Mouse (Mus musculus) neural tube, embryonic 15.5 days (tissue): ENCODE measurements around the gene Adcy1. TPM values are rescaled to one million over a fixed set of nuclear protein-coding genes. Genes with fewer than 3 reads are reported as not detected.

Experiments used
- ATAC-seq: fragments of 200-750 bp; cut with Nextera tagmentation; 2 replicates; pipeline ENCODE4 v1.8.0; 2017; ENCODE audit warnings: mild to moderate bottlenecking, moderate TSS enrichment, moderate library complexity; ENCODE audit not compliant: low FRiP score
- H3K27ac ChIP-seq: fragments of 300-500 bp; sonication (generic); replicated peaks from 2 replicates; pipeline ENCODE4 v1.5.1; 2015; ENCODE audit warnings: mild to moderate bottlenecking, inconsistent platforms
- H3K27me3 ChIP-seq: fragments of 300-500 bp; sonication (generic); replicated peaks from 2 replicates; pipeline ENCODE4 v1.6.1; 2015; ENCODE audit warnings: inconsistent platforms
- H3K36me3 ChIP-seq: fragments of 300-500 bp; sonication (generic); 2 replicates; pipeline ENCODE4 v1.6.1; 2015; ENCODE audit warnings: inconsistent platforms
- H3K4me1 ChIP-seq: fragments of 300-500 bp; sonication (generic); 2 replicates; pipeline ENCODE4 v1.6.1; 2015; ENCODE audit warnings: inconsistent platforms
- H3K4me2 ChIP-seq: fragments of 300-500 bp; sonication (generic); 2 replicates; pipeline ENCODE4 v1.6.1; 2015; ENCODE audit warnings: inconsistent platforms, mild to moderate bottlenecking, moderate library complexity
- H3K4me3 ChIP-seq: fragments of 300-500 bp; sonication (generic); replicated peaks from 2 replicates; pipeline ENCODE4 v1.5.1; 2015; ENCODE audit warnings: mild to moderate bottlenecking, inconsistent platforms
- H3K9ac ChIP-seq: fragments of 300-500 bp; sonication (generic); replicated peaks from 2 replicates; pipeline ENCODE4 v1.6.1; 2015; ENCODE audit warnings: mild to moderate bottlenecking, inconsistent platforms
- H3K9me3 ChIP-seq: fragments of 300-500 bp; sonication (generic); replicated peaks from 2 replicates; pipeline ENCODE4 v1.6.1; 2016; ENCODE audit warnings: inconsistent platforms
- WGBS: fragments of 180-500 bp; shearing (Covaris S2); methylation state at CpG from one replicate; pipeline ENCODE4 v1.1.7; 2015; ENCODE audit warnings: mixed read lengths; 5-methylcytosine and 5-hydroxymethylcytosine counted together
- polyA plus RNA-seq: library from polyadenylated mRNA; unstranded; fragments of >200 nt; fragmentation: Nextera tagmentation; extraction: Ambion mirVana; gene quantifications from 2 replicates; pipeline ENCODE4 v1.2.1, GENCODE M21; 2015

The Adcy1 gene
- polyA plus RNA-seq, 1 experiment from 2014 or later: 13.3 TPM

- no peaks in the 10 kb centered on the region for H3K4me1 ChIP-seq
- H3K9ac ChIP-seq: no peak overlapping the region
- no peak overlapping the region for H3K4me2 ChIP-seq
- WGBS: 75% methylated on average over 6 of the region's 6 CpGs
- no peak overlapping the region for H3K27ac ChIP-seq
- H3K4me3 ChIP-seq: no peak overlapping the region
- H3K36me3 ChIP-seq: no peaks in the 10 kb centered on the region
- no peaks in the 10 kb centered on the region for H3K27me3 ChIP-seq
- H3K9me3 ChIP-seq: no peaks in the 10 kb centered on the region
- no peak for ATAC-seq
Measured at GRCm38 (mm10) chr11:7192710-7193109, 129.4 kb downstream of the Adcy1 start.

GRCm38 (mm10) chr11:7193134-7193533, 129.8 kb downstream of the Adcy1 start:
- no peak overlapping the region for H3K4me2 ChIP-seq
- no peaks in the 10 kb centered on the region for H3K4me1 ChIP-seq
- ATAC-seq: no peak
- no peaks in the 10 kb centered on the region for H3K27me3 ChIP-seq
- no peak overlapping the region for H3K9ac ChIP-seq
- no peak overlapping the region for H3K4me3 ChIP-seq
- 79% methylated on average over 9 of the region's 9 CpGs for WGBS
- no peak overlapping the region for H3K27ac ChIP-seq
- H3K36me3 ChIP-seq: no peaks in the 10 kb centered on the region
- H3K9me3 ChIP-seq: no peaks in the 10 kb centered on the region

- WGBS: 94% methylated on average over 10 of the region's 10 CpGs
- no peak overlapping the region for H3K9ac ChIP-seq
- H3K4me3 ChIP-seq: no peak overlapping the region
- ATAC-seq: no peak
- H3K27me3 ChIP-seq: no peaks in the 10 kb centered on the region
- H3K4me2 ChIP-seq: no peak overlapping the region
- H3K9me3 ChIP-seq: no peaks in the 10 kb centered on the region
- no peaks in the 10 kb centered on the region for H3K36me3 ChIP-seq
- H3K4me1 ChIP-seq: no peaks in the 10 kb centered on the region
- no peak overlapping the region for H3K27ac ChIP-seq
Measured at GRCm38 (mm10) chr11:7194432-7195311, 131.4 kb downstream of the Adcy1 start.

GRCm38 (mm10) chr11:7195312-7195685, 132.0 kb downstream of the Adcy1 start:
- Histone ChIP-seq H3K27me3 (no peaks in the 10 kb centered on the region), H3K4me1 (no peaks in the 10 kb centered on the region), H3K36me3 (no peaks in the 10 kb centered on the region), H3K9me3 (no peaks in the 10 kb centered on the region), H3K27ac (no peak overlapping the region), H3K4me3 (no peak overlapping the region), H3K4me2 (no peak overlapping the region), H3K9ac (no peak overlapping the region)
- WGBS: 90% methylated on average over 4 of the region's 4 CpGs
- ATAC-seq: no peak

- Histone ChIP-seq H3K4me1 (no peaks in the 10 kb centered on the region), H3K9ac (no peak within 1 kb of the TSS), H3K27ac (no peak within 1 kb of the TSS), H3K4me3 (no peak within 1 kb of the TSS), H3K9me3 (no peaks in the 10 kb centered on the region), H3K27me3 (0 out of 2 replicates have a peak, but pooled peaks cover under 1% of the 10 kb centered on the region), H3K36me3 (no peaks in the 10 kb centered on the region), H3K4me2 (no peak within 1 kb of the TSS)
- 28% methylated on average over 12 of the region's 12 CpGs for WGBS
- no peak for ATAC-seq
Measured at GRCm38 (mm10) chr11:7197491-7197941, 134.2 kb downstream of the Adcy1 start, which contains the start of gene Igfbp1. Igfbp1 (plus strand) TSS chr11:7197782.

GRCm38 (mm10) chr11:7198006-7198405, 134.7 kb downstream of the Adcy1 start:
- WGBS: 91% methylated on average over 19 of the region's 19 CpGs
- Histone ChIP-seq H3K4me3 (no peak overlapping the region), H3K9ac (no peak overlapping the region), H3K9me3 (no peaks in the 10 kb centered on the region), H3K36me3 (no peaks in the 10 kb centered on the region), H3K27ac (no peak overlapping the region), H3K4me2 (no peak overlapping the region), H3K27me3 (0 out of 2 replicates have a peak, but pooled peaks cover 5% of the 10 kb centered on the region), H3K4me1 (no peaks in the 10 kb centered on the region)
- ATAC-seq: no peak

GRCm38 (mm10) chr11:7198481-7199256, 135.4 kb downstream of the Adcy1 start:
- Histone ChIP-seq H3K27ac (no peak overlapping the region), H3K4me2 (no peak overlapping the region), H3K36me3 (no peaks in the 10 kb centered on the region), H3K9ac (no peak overlapping the region), H3K4me1 (no peaks in the 10 kb centered on the region), H3K27me3 (0 out of 2 replicates have a peak, but pooled peaks cover 5% of the 10 kb centered on the region), H3K9me3 (no peaks in the 10 kb centered on the region), H3K4me3 (no peak overlapping the region)
- ATAC-seq: no peak
- WGBS: 89% methylated on average over 10 of the region's 10 CpGs

GRCm38 (mm10) chr11:7199736-7200392, 136.6 kb downstream of the Adcy1 start:
- Histone ChIP-seq H3K9ac (no peak overlapping the region), H3K4me3 (no peak overlapping the region), H3K9me3 (no peaks in the 10 kb centered on the region), H3K4me2 (no peak overlapping the region), H3K4me1 (no peaks in the 10 kb centered on the region), H3K36me3 (no peaks in the 10 kb centered on the region), H3K27ac (no peak overlapping the region), H3K27me3 (0 out of 2 replicates have a peak, but pooled peaks cover 5% of the 10 kb centered on the region)
- ATAC-seq: no peak
- WGBS: 53% methylated on average over 14 of the region's 14 CpGs

GRCm38 (mm10) chr11:7200393-7200783, 137.1 kb downstream of the Adcy1 start:
- no peak overlapping the region for H3K9ac ChIP-seq
- H3K9me3 ChIP-seq: no peaks in the 10 kb centered on the region
- ATAC-seq: no peak
- no peaks in the 10 kb centered on the region for H3K4me1 ChIP-seq
- no peak overlapping the region for H3K4me2 ChIP-seq
- H3K4me3 ChIP-seq: no peak overlapping the region
- no peak overlapping the region for H3K27ac ChIP-seq
- no peaks in the 10 kb centered on the region for H3K36me3 ChIP-seq
- WGBS: 81% methylated on average over 9 of the region's 9 CpGs
- H3K27me3 ChIP-seq: 0 out of 2 replicates have a peak, but pooled peaks cover 5% of the 10 kb centered on the region

- no peak overlapping the region for H3K9ac ChIP-seq
- no peak for ATAC-seq
- H3K4me1 ChIP-seq: no peaks in the 10 kb centered on the region
- 86% methylated on average over 7 of the region's 7 CpGs for WGBS
- no peak overlapping the region for H3K27ac ChIP-seq
- peaks cover 2% of the 10 kb centered on the region; the same call in 1 of the 2 replicates for H3K36me3 ChIP-seq
- no peaks in the 10 kb centered on the region for H3K9me3 ChIP-seq
- no peak overlapping the region for H3K4me3 ChIP-seq
- no peak overlapping the region for H3K4me2 ChIP-seq
- 0 out of 2 replicates have a peak, but pooled peaks cover 5% of the 10 kb centered on the region for H3K27me3 ChIP-seq
Measured at GRCm38 (mm10) chr11:7202206-7202605, 138.9 kb downstream of the Adcy1 start.

GRCm38 (mm10) chr11:7203846-7204245, 140.6 kb downstream of the Adcy1 start:
- ATAC-seq: no peak
- no peak overlapping the region for H3K27ac ChIP-seq
- 0 out of 2 replicates have a peak, but pooled peaks cover 5% of the 10 kb centered on the region for H3K27me3 ChIP-seq
- H3K9me3 ChIP-seq: no peaks in the 10 kb centered on the region
- WGBS: 87% methylated on average over 9 of the region's 9 CpGs
- H3K4me2 ChIP-seq: no peak overlapping the region
- H3K4me3 ChIP-seq: no peak overlapping the region
- peaks cover 2% of the 10 kb centered on the region; the same call in 1 of the 2 replicates for H3K36me3 ChIP-seq
- no peak overlapping the region for H3K9ac ChIP-seq
- H3K4me1 ChIP-seq: no peaks in the 10 kb centered on the region
